8 mouse cellular contexts compared by ENCODE assay signal in genomic region chr5:18561911-18562310, GRCm38 (mm10).
"Had no signal": no experiment of that assay in that cellular context is flagged by ENCODE, and none has a peak within 500 bp of the region (broad histone marks: within the 10 kb centered on the region; RNA-seq: fewer than 3 reads in every experiment).

No protein-coding gene starts in this region.

- DNase-seq: liver, postnatal 0 days; lung, adult 2 months; lung, postnatal 14 days; lung, postnatal 36 days; right cerebral cortex, postnatal 14 days; thymus, adult 2 months; thymus, postnatal 25 days; thymus, postnatal 4 days had no signal
